Mouse (Mus musculus): ENCODE data around the gene Adgrf2. TPM values are rescaled to one million over a fixed set of nuclear protein-coding genes. Genes with fewer than 3 reads are reported as not detected.

Adgrf2 gene
- 0.11 TPM for polyA plus RNA-seq (2017; shearing (Covaris generic))

DNA sequence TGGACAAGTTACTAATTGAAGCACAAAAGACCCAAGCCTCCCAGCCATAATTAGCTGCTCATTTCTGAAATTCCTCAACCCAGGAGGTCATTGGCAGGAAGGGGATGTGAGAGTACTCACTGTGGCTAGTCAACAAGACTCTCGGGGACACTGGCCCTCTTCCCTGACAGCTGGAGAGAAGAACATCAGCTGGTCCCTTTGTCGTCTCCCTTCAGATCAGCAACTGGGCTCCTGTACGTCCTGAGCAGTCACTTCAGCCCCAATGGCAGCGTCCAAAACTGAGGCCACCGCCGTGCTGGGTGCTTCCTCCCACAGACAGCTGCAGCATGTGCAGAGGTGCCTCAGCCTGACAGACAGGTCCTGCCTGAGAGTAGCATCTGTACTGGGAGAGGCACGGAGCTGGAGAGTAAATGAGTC, at the start of gene Adgrf2:
Gene Adgrf2, minus strand, starts transcription at position 379 of the 417 bp plus-strand sequence.

DNA sequence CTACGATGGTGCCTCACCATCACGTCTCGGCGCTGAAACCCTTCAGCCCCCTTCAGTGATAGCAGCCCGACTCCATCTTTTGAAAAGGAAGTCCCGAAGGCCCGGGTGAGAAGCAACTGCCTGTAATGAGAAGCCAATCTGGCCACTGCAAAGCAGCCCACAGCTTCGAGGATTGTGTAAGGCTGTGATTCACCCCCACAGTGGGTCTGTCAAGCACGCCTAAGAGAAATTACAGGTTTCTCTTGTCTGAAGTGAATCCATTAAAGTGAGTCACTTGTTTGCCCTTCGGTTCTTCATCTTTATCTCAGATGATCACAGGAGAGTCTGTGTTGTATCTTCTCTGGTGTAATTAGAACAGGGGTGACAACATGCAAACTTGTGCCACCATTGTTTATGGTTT, 49.8 kb downstream of the Adgrf2 start, which contains the start of gene Adgrf4:
Gene Adgrf4, minus strand, starts transcription at position 149 of the 400 bp plus-strand sequence.

Other genes with a start within 250 kb of the Adgrf2 start
- gene Opn5, start 130.8 kb downstream of the Adgrf2 start, polyA plus RNA-seq (2017; shearing (Covaris generic)), result not detected
- gene Adgrf4, start 49.9 kb downstream of the Adgrf2 start, polyA plus RNA-seq (2017; shearing (Covaris generic)), result not detected
- gene Cd2ap, start 134.5 kb upstream of the Adgrf2 start, polyA plus RNA-seq (2017; shearing (Covaris generic)), result 17.9 TPM

All from effector memory CD4-positive, alpha-beta T cell, adult 5 months (primary cell).